Mouse (Mus musculus) heart, embryonic 13.5 days (tissue): ENCODE measurements at regions not wholly inside any gene's neighbourhood (a gene's known extent, or its start where the extent isn't known, plus 50 kb on each side); places are given as distances from the start of the nearest gene placed in this dataset.

ENCODE experiments used
- ATAC-seq: fragments of 200-750 bp; cut with Nextera tagmentation; 2 replicates; pipeline ENCODE4 v1.8.0; 2017; ENCODE audit warnings: moderate TSS enrichment; ENCODE audit not compliant: insufficient number of reproducible peaks, low FRiP score, low TSS enrichment; ENCODE audit errors: extremely low read depth
- H3K27ac ChIP-seq: fragments of 300-500 bp; sonication (generic); replicated peaks from 2 replicates; pipeline ENCODE4 v1.5.1; 2015; ENCODE audit warnings: moderate library complexity, mild to moderate bottlenecking, inconsistent platforms
- H3K27me3 ChIP-seq: fragments of 300-500 bp; sonication (generic); replicated peaks from 2 replicates; pipeline ENCODE4 v1.6.1; 2015; ENCODE audit warnings: mild to moderate bottlenecking, inconsistent platforms
- H3K36me3 ChIP-seq: fragments of 300-500 bp; sonication (generic); 2 replicates; pipeline ENCODE4 v1.6.1; 2015; ENCODE audit warnings: mild to moderate bottlenecking, inconsistent platforms
- H3K4me1 ChIP-seq: fragments of 300-500 bp; sonication (generic); 2 replicates; pipeline ENCODE4 v1.6.1; 2015; ENCODE audit warnings: inconsistent platforms
- H3K4me2 ChIP-seq: fragments of 300-500 bp; sonication (generic); 2 replicates; pipeline ENCODE4 v1.6.1; 2015; ENCODE audit warnings: inconsistent platforms, mild to moderate bottlenecking, moderate library complexity
- H3K4me3 ChIP-seq: fragments of 300-500 bp; sonication (generic); 2 replicates; pipeline ENCODE4 v1.5.1; 2015; ENCODE audit warnings: moderate library complexity, mild to moderate bottlenecking, inconsistent platforms
- H3K9ac ChIP-seq: fragments of 300-500 bp; sonication (generic); 2 replicates; pipeline ENCODE4 v1.6.1; 2015; ENCODE audit warnings: inconsistent platforms, mild to moderate bottlenecking, moderate library complexity
- H3K9me3 ChIP-seq: fragments of 300-500 bp; sonication (generic); 2 replicates; pipeline ENCODE4 v1.6.1; 2016; ENCODE audit warnings: inconsistent platforms
- WGBS: fragments of 180-500 bp; shearing (Covaris S2); methylation state at CpG from one replicate; pipeline ENCODE4 v1.1.7; 2015; ENCODE audit warnings: mixed read lengths; 5-methylcytosine and 5-hydroxymethylcytosine counted together

DNA sequence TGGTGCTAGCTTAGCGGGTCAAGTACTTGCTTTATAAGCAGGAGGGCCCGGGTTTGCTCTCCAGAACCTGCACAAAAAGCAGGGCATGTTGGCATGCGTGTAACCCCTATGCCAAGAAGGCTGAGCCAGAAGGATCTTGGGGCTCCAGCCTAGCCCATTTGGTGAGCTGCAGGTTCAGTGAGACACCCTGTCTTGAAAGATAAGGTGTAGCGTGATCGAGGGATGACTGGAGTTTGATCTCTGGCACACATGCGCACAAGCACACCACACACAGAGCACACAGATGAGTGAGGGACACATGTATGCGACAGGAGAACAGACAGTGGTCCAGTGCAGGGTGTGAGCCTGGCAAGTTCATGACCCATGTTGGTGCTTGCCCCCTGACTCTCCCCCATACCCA is 152.1 kb downstream of the Gadd45g start:
- WGBS = 84% methylated on average over 7 of the region's 7 CpGs
- H3K27ac ChIP-seq = no peak overlapping the region
- ATAC-seq = no peak

DNA sequence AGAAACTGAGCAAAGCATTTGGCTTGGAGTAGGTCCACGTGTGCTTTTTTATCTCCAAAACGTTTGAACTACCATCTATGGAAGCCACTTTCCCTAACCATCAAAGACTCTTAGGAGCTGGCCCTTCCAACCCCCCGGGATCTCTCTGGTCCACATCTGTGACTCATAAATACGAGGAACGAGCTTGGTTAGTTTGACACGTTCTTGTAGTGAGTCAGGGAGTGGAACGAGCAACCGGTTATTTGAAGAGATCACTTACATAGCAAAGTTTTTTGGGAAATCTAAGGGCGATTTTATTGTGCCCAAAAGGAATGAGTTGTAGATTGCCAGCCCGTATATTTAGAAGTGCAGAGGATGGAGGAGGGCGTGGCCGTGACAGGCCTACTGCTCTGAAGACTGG is 155.3 kb downstream of the Gadd45g start:
- H3K27me3 ChIP-seq = no peaks in the 10 kb centered on the region
- H3K36me3 ChIP-seq = no peaks in the 10 kb centered on the region
- H3K9me3 ChIP-seq = no peaks in the 10 kb centered on the region
- no peak overlapping the region for H3K9ac ChIP-seq
- H3K4me2 ChIP-seq = no peak overlapping the region
- H3K4me3 ChIP-seq = no peak overlapping the region
- 77% methylated on average over 12 of the region's 12 CpGs for WGBS
- H3K4me1 ChIP-seq = peaks cover 14% of the 10 kb centered on the region
- no peak for ATAC-seq
- no peak overlapping the region for H3K27ac ChIP-seq

More for the DNA sequence above, 152.1 kb downstream of the Gadd45g start:
- Histone ChIP-seq H3K4me1 (peaks cover 20% of the 10 kb centered on the region), H3K4me3 (no peak overlapping the region), H3K36me3 (no peaks in the 10 kb centered on the region), H3K9me3 (no peaks in the 10 kb centered on the region), H3K9ac (no peak overlapping the region), H3K27me3 (no peaks in the 10 kb centered on the region), H3K4me2 (no peak overlapping the region)

DNA sequence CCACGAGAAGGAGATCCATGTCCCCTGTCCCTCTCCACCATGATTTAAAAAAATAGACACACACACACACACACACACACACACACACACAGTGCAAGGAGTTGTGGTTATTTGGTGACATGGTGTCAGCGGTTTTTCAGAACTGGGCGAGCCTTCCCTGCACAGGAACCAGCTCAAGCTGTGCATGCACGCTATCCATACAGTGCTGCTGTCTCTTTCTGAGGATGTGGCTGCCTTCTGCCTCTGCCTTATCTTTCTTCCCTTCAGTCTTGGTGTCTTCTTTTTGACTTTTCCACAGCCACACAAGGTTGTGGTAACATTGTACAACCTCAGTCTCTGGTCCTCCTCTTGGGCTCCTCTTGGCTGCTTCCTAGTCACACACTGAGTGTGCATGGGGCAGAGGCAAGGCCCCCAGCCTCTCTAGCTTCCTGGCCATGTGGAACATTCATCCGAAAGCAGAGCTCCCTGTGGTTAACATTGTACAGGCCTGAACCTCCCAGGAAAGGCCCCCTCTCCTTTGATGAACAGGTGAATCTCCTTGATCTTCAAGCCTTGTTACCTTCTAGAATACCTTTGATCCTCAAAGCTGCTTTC is 157.6 kb downstream of the Gadd45g start:
- Histone ChIP-seq H3K36me3 (no peaks in the 10 kb centered on the region), H3K4me1 (peaks cover 16% of the 10 kb centered on the region), H3K27me3 (no peaks in the 10 kb centered on the region), H3K4me2 (no peak overlapping the region), H3K9me3 (no peaks in the 10 kb centered on the region), H3K4me3 (no peak overlapping the region), H3K27ac (no peak overlapping the region), H3K9ac (no peak overlapping the region)
- ATAC-seq = no peak
- WGBS = 85% methylated on average over 5 of the region's 5 CpGs

DNA sequence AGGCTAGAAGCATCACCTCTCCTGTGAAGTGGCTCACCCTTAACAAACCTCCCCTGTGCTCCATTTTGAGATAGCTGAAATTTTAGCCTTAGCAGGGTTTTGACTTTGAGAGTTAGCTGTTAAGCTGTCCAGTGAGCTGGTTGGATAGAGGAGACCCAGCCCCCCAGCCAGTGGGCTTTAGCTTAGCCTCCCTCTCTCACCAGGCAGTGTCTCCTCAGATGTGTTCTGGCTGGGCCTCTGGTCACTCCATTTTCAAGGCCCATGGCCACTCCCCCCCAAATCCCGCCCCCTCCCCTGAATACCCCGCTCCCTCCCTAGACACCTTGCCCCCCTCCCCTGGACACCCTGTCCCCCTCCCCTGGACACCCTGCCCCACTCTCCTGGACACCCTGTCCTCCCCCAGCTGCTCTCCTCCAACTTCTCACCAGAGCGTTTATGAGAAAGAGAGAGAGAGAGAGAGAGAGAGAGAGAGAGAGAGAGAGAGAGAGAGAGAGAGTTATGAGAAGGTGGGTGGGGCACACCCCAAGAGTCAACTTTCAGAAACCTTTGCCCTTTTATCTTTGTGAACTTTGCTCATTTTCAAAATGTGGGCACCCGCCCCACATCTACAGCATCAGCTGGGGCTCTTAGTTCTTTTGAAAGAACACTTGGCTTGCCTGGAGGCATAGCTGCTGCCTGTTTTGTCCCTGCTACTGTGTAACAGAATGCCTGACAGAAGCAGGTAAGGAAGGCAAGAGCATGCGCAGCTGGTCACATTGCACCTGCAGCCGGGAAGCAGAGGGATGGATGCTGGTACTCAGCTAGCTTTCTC is 161.3 kb downstream of the Gadd45g start:
- ATAC-seq = no peak
- 52% methylated on average over 6 of the region's 6 CpGs for WGBS

DNA sequence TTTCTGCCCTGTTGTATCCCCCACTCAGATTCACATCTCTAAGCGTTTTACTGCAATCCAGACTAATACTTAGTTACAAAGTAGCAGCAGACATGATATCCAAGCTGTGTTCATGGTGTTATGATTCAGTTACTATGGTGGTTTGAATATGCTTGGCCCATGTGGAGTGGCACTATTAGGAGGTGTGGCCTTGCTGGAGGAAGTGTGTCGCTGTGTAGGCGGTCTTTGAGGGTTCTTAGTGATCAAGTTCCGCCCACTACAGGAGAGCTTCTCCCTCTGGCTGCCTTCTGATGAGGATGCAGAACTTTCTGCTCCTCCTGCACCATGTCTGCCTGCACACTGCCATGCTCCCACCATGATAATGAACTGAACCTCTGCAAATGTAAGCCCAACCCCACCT is 162.8 kb downstream of the Gadd45g start:
- H3K4me2 ChIP-seq = no peak overlapping the region
- ATAC-seq = no peak
- 79% methylated on average over 4 of the region's 4 CpGs for WGBS

More for the DNA sequence above, 161.3 kb downstream of the Gadd45g start:
- Histone ChIP-seq H3K27me3 (no peaks in the 10 kb centered on the region), H3K4me3 (no peak overlapping the region), H3K9me3 (no peaks in the 10 kb centered on the region), H3K27ac (no peak overlapping the region), H3K4me2 (no peak overlapping the region), H3K9ac (no peak overlapping the region), H3K36me3 (no peaks in the 10 kb centered on the region), H3K4me1 (peaks cover 3% of the 10 kb centered on the region; the same call in 1 of the 2 replicates)

DNA sequence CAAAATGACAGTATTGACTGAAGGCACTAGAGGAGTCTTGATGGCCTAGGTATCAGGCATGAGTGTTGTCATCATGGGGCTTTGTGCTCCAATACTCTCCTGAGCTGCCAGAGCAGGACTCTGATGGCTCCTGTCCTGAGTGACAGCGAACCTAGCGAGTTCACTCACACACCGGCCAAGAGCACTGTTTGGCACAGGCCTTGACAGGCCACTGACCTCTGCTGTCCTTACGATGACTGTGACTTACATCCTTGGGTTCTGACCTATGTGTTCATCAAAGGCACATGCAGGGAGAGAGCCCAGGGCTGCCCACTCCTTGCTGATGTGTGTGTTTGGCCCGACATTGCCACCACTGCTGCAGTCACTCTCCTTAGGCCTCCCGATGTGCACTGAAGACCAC is 163.3 kb downstream of the Gadd45g start:
- Histone ChIP-seq H3K9me3 (no peaks in the 10 kb centered on the region), H3K36me3 (no peaks in the 10 kb centered on the region), H3K4me2 (no peak overlapping the region), H3K4me3 (no peak overlapping the region), H3K4me1 (peaks cover 3% of the 10 kb centered on the region; the same call in 1 of the 2 replicates), H3K27ac (no peak overlapping the region), H3K27me3 (no peaks in the 10 kb centered on the region), H3K9ac (no peak overlapping the region)
- no peak for ATAC-seq
- WGBS = 85% methylated on average over 6 of the region's 6 CpGs

More for the DNA sequence above, 162.8 kb downstream of the Gadd45g start:
- no peaks in the 10 kb centered on the region for H3K9me3 ChIP-seq
- no peak overlapping the region for H3K9ac ChIP-seq
- no peaks in the 10 kb centered on the region for H3K27me3 ChIP-seq
- no peaks in the 10 kb centered on the region for H3K36me3 ChIP-seq
- no peak overlapping the region for H3K27ac ChIP-seq
- peaks cover 3% of the 10 kb centered on the region; the same call in 1 of the 2 replicates for H3K4me1 ChIP-seq
- no peak overlapping the region for H3K4me3 ChIP-seq

DNA sequence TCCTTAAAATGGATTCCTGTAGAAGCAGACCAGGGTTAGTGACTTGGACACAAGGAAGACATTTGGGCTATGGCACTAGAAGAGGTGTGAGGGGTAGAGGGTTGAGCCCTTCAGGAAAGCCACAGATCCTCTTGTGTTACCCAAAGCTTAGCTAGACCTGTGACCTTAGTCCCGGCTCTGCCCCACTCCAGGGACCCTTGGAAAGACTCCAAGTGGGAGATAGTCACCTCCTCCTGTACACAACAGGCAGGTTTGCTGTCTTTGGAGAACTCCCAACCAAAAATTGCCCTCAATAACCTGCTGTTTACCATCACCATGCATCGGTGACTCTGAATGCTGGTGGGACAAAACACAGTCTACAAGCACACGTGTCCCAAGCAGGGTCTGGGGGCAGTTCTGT is 164.5 kb downstream of the Gadd45g start:
- no peaks in the 10 kb centered on the region for H3K36me3 ChIP-seq
- no peaks in the 10 kb centered on the region for H3K9me3 ChIP-seq
- no peak overlapping the region for H3K27ac ChIP-seq
- no peak overlapping the region for H3K4me3 ChIP-seq
- H3K4me1 ChIP-seq = peaks cover 6% of the 10 kb centered on the region; the same call in 1 of the 2 replicates
- H3K9ac ChIP-seq = no peak overlapping the region
- ATAC-seq = no peak
- no peaks in the 10 kb centered on the region for H3K27me3 ChIP-seq
- 80% methylated on average over 3 of the region's 3 CpGs for WGBS
- no peak overlapping the region for H3K4me2 ChIP-seq

DNA sequence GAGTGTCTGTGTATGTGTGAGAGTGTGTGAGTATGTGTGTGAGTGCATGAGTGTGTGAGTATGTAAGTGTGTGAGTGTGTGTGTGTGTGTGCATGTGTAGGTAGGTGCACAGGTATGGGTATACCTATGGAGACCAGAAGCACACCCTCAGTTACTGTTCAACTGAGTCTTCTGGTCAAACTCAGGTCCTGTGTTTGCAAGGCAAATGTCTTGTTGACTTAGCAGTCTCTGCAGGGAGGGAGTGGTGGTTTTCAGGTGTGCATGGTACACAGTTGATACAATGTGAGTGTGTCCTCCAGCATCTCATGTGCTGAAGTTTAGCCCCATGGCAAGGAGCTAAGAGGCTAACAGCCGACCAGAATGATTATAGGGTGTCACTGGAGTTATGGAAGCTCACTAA is 166.7 kb downstream of the Gadd45g start:
- ATAC-seq = no peak
- no peak overlapping the region for H3K9ac ChIP-seq
- no peak overlapping the region for H3K4me2 ChIP-seq
- H3K36me3 ChIP-seq = no peaks in the 10 kb centered on the region
- H3K27me3 ChIP-seq = no peaks in the 10 kb centered on the region
- no peaks in the 10 kb centered on the region for H3K9me3 ChIP-seq
- 59% methylated on average over 1 of the region's 1 CpGs for WGBS
- no peak overlapping the region for H3K27ac ChIP-seq
- no peak overlapping the region for H3K4me3 ChIP-seq
- H3K4me1 ChIP-seq = peaks cover 12% of the 10 kb centered on the region

DNA sequence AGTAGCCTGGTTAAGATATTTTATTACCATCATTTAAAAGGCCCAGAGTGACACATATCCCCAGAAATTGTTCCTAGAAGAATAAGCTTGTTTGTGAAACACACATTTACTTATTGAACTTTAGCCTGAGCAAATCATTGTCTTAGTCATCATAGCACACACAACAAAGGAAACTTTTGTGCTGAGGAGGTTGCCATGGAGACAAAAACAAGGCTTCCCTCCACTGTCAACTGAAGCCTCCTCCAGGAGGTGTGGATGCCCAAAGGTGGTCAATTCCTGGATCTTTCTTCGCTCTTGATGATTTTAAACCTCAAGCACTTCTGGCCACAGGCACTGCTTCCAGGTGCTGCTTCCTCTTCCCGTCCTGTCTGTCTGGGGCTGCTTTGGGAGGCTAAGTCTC is 167.3 kb downstream of the Gadd45g start:
- no peaks in the 10 kb centered on the region for H3K9me3 ChIP-seq
- H3K4me2 ChIP-seq = no peak overlapping the region
- H3K9ac ChIP-seq = no peak overlapping the region
- H3K4me3 ChIP-seq = no peak overlapping the region
- H3K36me3 ChIP-seq = no peaks in the 10 kb centered on the region
- H3K4me1 ChIP-seq = peaks cover 12% of the 10 kb centered on the region
- no peak for ATAC-seq
- H3K27ac ChIP-seq = no peak overlapping the region
- WGBS = 84% methylated on average over 2 of the region's 2 CpGs
- H3K27me3 ChIP-seq = no peaks in the 10 kb centered on the region

DNA sequence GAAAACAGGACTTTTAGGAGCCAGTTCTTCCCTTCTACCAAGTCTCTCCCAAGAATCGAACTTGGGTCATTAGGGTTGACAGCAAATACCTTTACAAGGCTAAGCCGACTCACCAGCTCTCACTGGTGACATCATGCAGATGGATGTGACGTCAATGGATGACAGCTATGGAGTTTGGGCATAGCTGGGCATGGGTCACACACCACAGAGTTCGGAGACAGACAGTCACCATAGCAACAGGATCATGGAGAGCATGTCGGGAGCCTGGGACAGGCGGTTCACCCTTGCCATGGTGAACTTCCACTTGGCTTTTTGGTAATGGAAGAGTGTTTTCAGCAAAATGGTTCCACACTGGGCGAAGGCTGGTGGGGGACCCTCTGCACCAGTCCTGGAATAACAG is 168.1 kb downstream of the Gadd45g start:
- no peaks in the 10 kb centered on the region for H3K27me3 ChIP-seq
- no peak overlapping the region for H3K27ac ChIP-seq
- H3K9ac ChIP-seq = no peak overlapping the region
- 71% methylated on average over 7 of the region's 7 CpGs for WGBS
- H3K4me1 ChIP-seq = peaks cover 12% of the 10 kb centered on the region
- ATAC-seq = no peak
- no peaks in the 10 kb centered on the region for H3K36me3 ChIP-seq
- H3K9me3 ChIP-seq = no peaks in the 10 kb centered on the region
- H3K4me3 ChIP-seq = no peak overlapping the region
- no peak overlapping the region for H3K4me2 ChIP-seq

DNA sequence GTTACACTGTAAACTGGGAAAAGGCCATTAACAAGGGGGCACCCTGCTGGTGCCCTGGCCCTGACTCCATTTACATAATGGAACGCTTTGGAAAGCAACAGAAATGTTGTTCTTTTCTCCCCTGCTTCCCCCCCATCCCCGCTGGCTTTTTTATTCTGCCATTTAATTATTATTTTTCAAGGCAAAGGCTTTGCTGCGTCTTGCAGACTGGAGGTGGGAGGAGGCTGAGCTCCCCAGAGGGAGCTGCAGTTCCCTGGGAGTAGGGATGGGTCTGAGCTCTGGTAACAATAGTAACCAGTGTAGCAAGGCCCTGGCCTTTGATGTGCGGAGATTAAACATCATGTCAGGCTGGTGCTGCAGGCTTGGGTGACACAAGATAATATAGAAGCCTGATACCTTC is 168.6 kb downstream of the Gadd45g start:
- Histone ChIP-seq H3K9ac (no peak overlapping the region), H3K4me1 (peaks cover 12% of the 10 kb centered on the region), H3K27me3 (no peaks in the 10 kb centered on the region), H3K4me2 (no peak overlapping the region), H3K27ac (no peak overlapping the region), H3K4me3 (no peak overlapping the region), H3K36me3 (no peaks in the 10 kb centered on the region), H3K9me3 (no peaks in the 10 kb centered on the region)
- ATAC-seq = no peak
- 37% methylated on average over 4 of the region's 4 CpGs for WGBS

DNA sequence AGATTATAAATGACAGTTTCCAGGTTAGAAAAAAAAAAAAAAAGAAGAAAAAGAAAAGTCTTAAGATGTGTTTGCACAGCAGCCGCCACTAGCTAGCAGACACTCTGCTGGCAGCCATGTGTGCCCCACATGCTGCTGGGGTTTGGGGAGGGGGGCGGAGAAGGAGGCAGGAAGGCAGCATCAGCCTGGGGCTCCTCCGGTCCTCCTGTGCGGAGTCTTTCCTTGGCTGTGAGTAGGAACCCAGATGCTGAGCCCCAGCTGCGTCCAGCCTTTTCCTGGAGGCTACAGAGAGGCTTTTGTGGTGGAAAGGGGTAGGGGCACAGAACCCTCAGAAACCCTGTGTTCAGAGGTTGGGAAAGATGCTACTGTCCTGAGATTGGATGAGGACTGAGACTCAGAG is 169.0 kb downstream of the Gadd45g start:
- Histone ChIP-seq H3K9me3 (no peaks in the 10 kb centered on the region), H3K4me3 (no peak overlapping the region), H3K27me3 (no peaks in the 10 kb centered on the region), H3K9ac (no peak overlapping the region), H3K36me3 (no peaks in the 10 kb centered on the region), H3K4me1 (peaks cover 13% of the 10 kb centered on the region), H3K27ac (no peak overlapping the region), H3K4me2 (no peak overlapping the region)
- WGBS = 64% methylated on average over 5 of the region's 5 CpGs
- no peak for ATAC-seq
